15 mouse cellular contexts compared by ENCODE assay signal in the genomic region with DNA sequence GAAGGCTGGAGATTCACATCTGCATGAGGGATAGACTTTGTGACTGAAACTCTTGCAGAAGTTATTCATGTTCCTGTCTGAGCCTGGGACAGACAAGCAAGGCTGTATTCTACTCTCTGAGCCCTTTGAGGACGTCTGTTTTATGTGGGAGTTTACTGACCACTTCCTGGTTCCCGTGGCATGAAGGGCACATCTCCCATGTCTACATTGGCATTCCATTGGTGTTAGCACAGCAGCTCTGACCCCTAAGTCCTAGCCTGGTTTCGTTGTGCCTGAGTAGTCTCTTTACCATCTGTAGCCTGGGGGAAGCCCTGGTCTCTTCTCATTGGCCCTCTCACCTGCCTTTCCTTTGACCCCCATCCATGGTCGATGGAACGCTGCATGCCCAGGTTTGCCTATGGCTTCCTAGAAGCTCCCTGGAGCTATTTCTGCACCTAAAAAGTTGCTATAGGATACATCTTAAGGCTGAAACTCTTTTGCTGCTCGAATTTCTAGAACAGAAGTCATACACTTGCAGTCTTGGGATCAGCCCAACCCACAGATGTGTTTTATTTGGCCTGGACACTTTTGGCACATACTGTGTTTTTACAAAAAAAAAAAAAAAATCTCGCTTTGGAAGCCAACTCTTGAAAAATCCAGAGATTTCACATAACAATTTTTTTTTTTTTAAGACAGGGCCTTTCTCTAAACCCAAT. TPM values are rescaled to one million over a fixed set of nuclear protein-coding genes. Genes with fewer than 3 reads are reported as not detected.
DNase-seq lines count a peak whose midpoint lies in the region; ATAC-seq and TF ChIP-seq lines count a peak whose summit lies in the region.
"Had no signal": no experiment of that assay in that cellular context is flagged by ENCODE, and none has a peak within 500 bp of the region (broad histone marks: within the 10 kb centered on the region; RNA-seq: fewer than 3 reads in every experiment).

No protein-coding gene starts in this region.

- WGBS in lung, embryonic 14.5 days = 64% methylated on average over 7 of the region's 7 CpGs

- no peaks in the 10 kb centered on the region for H3K9me3 ChIP-seq in lung, embryonic 14.5 days (ENCODE audit: low read depth, low read length)
- H3K9me3 ChIP-seq: forebrain, embryonic 15.5 days had no signal

- no peak overlapping the region for H3K9ac ChIP-seq in lung, embryonic 14.5 days
- H3K9ac ChIP-seq: forebrain, embryonic 15.5 days; hindbrain, embryonic 14.5 days; neural tube, embryonic 15.5 days had no signal

- no peak overlapping the region for H3K27ac ChIP-seq in lung, embryonic 14.5 days (ENCODE audit: low read depth)
- H3K27ac ChIP-seq: forebrain, embryonic 15.5 days; hindbrain, embryonic 14.5 days; neural tube, embryonic 15.5 days had no signal

- no peaks in the 10 kb centered on the region for H3K27me3 ChIP-seq in lung, embryonic 14.5 days (ENCODE audit: insufficient read depth, low read length)
- H3K27me3 ChIP-seq: forebrain, embryonic 15.5 days; neural tube, embryonic 15.5 days had no signal

- TF ChIP-seq CTCF in lung, embryonic 14.5 days (IDR thresholded peaks at IDR 0.05; ENCODE audit: low read depth) = no peak

- DNase-seq in heart, adult 18-20 months = peak; percentile 62 to 69
- no peak for DNase-seq in heart, postnatal 25 days (ENCODE audit: low spot score)
- peak; percentile 32 for DNase-seq in lung, embryonic 14.5 days
- no peak for DNase-seq in lung, postnatal 25 days (ENCODE audit: low spot score)
- DNase-seq in brain, adult 2 months (ENCODE audit: low read depth, low spot score) = peak; percentile 40
- DNase-seq in heart, postnatal 4 days = peak; percentile 24
- no peak for DNase-seq in adrenal gland, postnatal 36 days
- DNase-seq: cerebellum, postnatal 10 days; kidney, adult 8-10 months; liver had no signal

- H3K36me3 ChIP-seq in lung, embryonic 14.5 days (ENCODE audit: insufficient read depth) = no peaks in the 10 kb centered on the region
- H3K36me3 ChIP-seq: forebrain, embryonic 15.5 days; neural tube, embryonic 15.5 days had no signal

- no peak overlapping the region for H3K4me2 ChIP-seq in lung, embryonic 14.5 days
- H3K4me2 ChIP-seq: forebrain, embryonic 15.5 days; hindbrain, embryonic 14.5 days; neural tube, embryonic 15.5 days had no signal

- ATAC-seq in lung, embryonic 14.5 days (ENCODE audit: insufficient read depth) = no peak
- ATAC-seq: CD4-positive, CD25-positive, alpha-beta regulatory T cell, adult 4 months; forebrain, embryonic 15.5 days; midbrain, embryonic 16.5 days had no signal

- intact Hi-C loops in heart, postnatal 25 days (cut with DNase I) = no loop called here

- no peaks in the 10 kb centered on the region for H3K4me1 ChIP-seq in lung, embryonic 14.5 days (ENCODE audit: insufficient read depth)
- H3K4me1 ChIP-seq: forebrain, embryonic 15.5 days had no signal

- no peak overlapping the region for H3K4me3 ChIP-seq in lung, embryonic 14.5 days (ENCODE audit: low read depth, low read length)
- H3K4me3 ChIP-seq: forebrain, embryonic 15.5 days; neural tube, embryonic 15.5 days had no signal

RNA-seq across cellular contexts. Expression of a gene that starts 55.2 kb away (rescaled TPM):
- under 1 TPM; 0.31 to 0.32 TPM for total RNA-seq in heart, adult 18-20 months (2021)
- under 1 TPM; 0.50 to 0.70 TPM for total RNA-seq in heart, postnatal 25 days (2021)
- 0.05 TPM in 2 replicates for polyA plus RNA-seq in lung, embryonic 14.5 days (2014; fragmentation: Nextera tagmentation; extraction: Ambion mirVana)
- total RNA-seq in heart, postnatal 4 days (2021) = 1 to 10 TPM; 2.3 to 2.4 TPM
- total RNA-seq in adrenal gland, postnatal 36 days (2021) = under 1 TPM in 1 of 2 experiments, not detected in 1; 0.07 TPM
- polyA plus RNA-seq: CD4-positive, CD25-positive, alpha-beta regulatory T cell, adult 4 months had no signal

Comparison
In these comparisons a context has a peak if more than half of its experiments do, and no peak if none do; other contexts are left out.
1. DNase-seq: peak in heart, adult 18-20 months (2 of 2), lung, embryonic 14.5 days (single experiment), brain, adult 2 months (single experiment) and heart, postnatal 4 days (single experiment); none in heart, postnatal 25 days (single experiment), lung, postnatal 25 days (single experiment) and adrenal gland, postnatal 36 days (0 of 2).